In genomic region chr16:75843031-75843430, GRCm38 (mm10) we compare ENCODE assay signal across 27 mouse cellular contexts.
"Had no signal": no experiment of that assay in that cellular context is flagged by ENCODE, and none has a peak within 500 bp of the region (broad histone marks: within the 10 kb centered on the region; RNA-seq: fewer than 3 reads in every experiment).

No protein-coding gene starts in this region.

- H3K9ac ChIP-seq: heart, embryonic 13.5 days; heart, embryonic 15.5 days; hindbrain, embryonic 13.5 days; hindbrain, embryonic 15.5 days; intestine, embryonic 15.5 days; limb, embryonic 12.5 days; liver, embryonic 13.5 days; liver, embryonic 15.5 days had no signal

- DNase-seq: gastrocnemius, postnatal 14 days; gastrocnemius, postnatal 36 days; heart, adult 2 months; heart, postnatal 14 days; heart, postnatal 36 days; kidney, adult 18-20 months; kidney, adult 8-10 months; kidney, postnatal 10 days; kidney, postnatal 25 days; kidney, postnatal 4 days; liver; liver, embryonic 13.5 days had no signal

- H3K27me3 ChIP-seq: heart, embryonic 13.5 days; heart, embryonic 15.5 days; hindbrain, embryonic 13.5 days; hindbrain, embryonic 15.5 days; intestine, embryonic 15.5 days; limb, embryonic 12.5 days; liver, embryonic 13.5 days; liver, embryonic 15.5 days had no signal

- H3K27ac ChIP-seq: heart, adult 2 months; heart, embryonic 13.5 days; heart, embryonic 15.5 days; hindbrain, embryonic 10.5 days; hindbrain, embryonic 13.5 days; hindbrain, embryonic 15.5 days; intestine, embryonic 15.5 days; layer of hippocampus, adult 2 months; left cerebral cortex, adult 2 months; limb, embryonic 10.5 days; limb, embryonic 12.5 days; liver, embryonic 13.5 days; liver, embryonic 15.5 days had no signal

- H3K4me2 ChIP-seq: heart, embryonic 11.5 days; heart, embryonic 13.5 days; heart, embryonic 15.5 days; hindbrain, embryonic 13.5 days; intestine, embryonic 15.5 days; limb, embryonic 12.5 days; liver, embryonic 11.5 days; liver, embryonic 13.5 days; liver, embryonic 15.5 days had no signal

- ATAC-seq: inflammation-experienced regulatory T-cells, adult 6 months; intestine, embryonic 15.5 days; intestine, postnatal 0 days had no signal

- H3K36me3 ChIP-seq: heart, embryonic 13.5 days; heart, embryonic 15.5 days; hindbrain, embryonic 10.5 days; hindbrain, embryonic 13.5 days; hindbrain, embryonic 15.5 days; intestine, embryonic 15.5 days; limb, embryonic 10.5 days; limb, embryonic 12.5 days; liver, embryonic 13.5 days; liver, embryonic 15.5 days had no signal

- H3K9me3 ChIP-seq: heart, embryonic 13.5 days; heart, embryonic 15.5 days; hindbrain, embryonic 10.5 days; hindbrain, embryonic 13.5 days; hindbrain, embryonic 15.5 days; intestine, embryonic 15.5 days; limb, embryonic 10.5 days; limb, embryonic 12.5 days; liver, embryonic 13.5 days; liver, embryonic 15.5 days had no signal

- H3K4me1 ChIP-seq: heart, embryonic 13.5 days; heart, embryonic 15.5 days; hindbrain, embryonic 10.5 days; intestine, embryonic 15.5 days; limb, embryonic 12.5 days had no signal

- H3K4me3 ChIP-seq: heart, adult 2 months; heart, embryonic 13.5 days; heart, embryonic 15.5 days; hindbrain, embryonic 10.5 days; hindbrain, embryonic 13.5 days; hindbrain, embryonic 15.5 days; intestine, embryonic 15.5 days; layer of hippocampus, adult 2 months; left cerebral cortex, adult 2 months; limb, embryonic 10.5 days; limb, embryonic 12.5 days; liver, embryonic 13.5 days; liver, embryonic 15.5 days had no signal
